Mouse (Mus musculus) liver, embryonic 13.5 days (tissue): ENCODE measurements around the gene Hist1h1t. TPM values are rescaled to one million over a fixed set of nuclear protein-coding genes. Genes with fewer than 3 reads are reported as not detected.

Experiments
- microRNA-seq: library from miRNA; unstranded; fragments of <30 nt; microRNA quantifications from one replicate; pipeline ENCODE4, GENCODE M21; 2016
- polyA plus RNA-seq: library from polyadenylated mRNA; unstranded; fragments of >200 nt; fragmentation: Nextera tagmentation; extraction: Ambion mirVana; gene quantifications from 2 replicates; pipeline ENCODE4 v1.2.1, GENCODE M21; 2015

Gene Hist1h1t
- polyA plus RNA-seq, 1 experiment from 2014 or later = not detected

Small RNA genes within 50 kb of the gene (microRNA-seq; reads per million reads assigned to microRNA genes)
- gene Gm44314 (not detected), gene Gm44350 (not detected)

Other genes with a start within 250 kb of the Hist1h1t start
- gene Btn1a1, start 229.9 kb upstream of the Hist1h1t start, polyA plus RNA-seq = 1.5 and 2.0 TPM in 2 replicates
- gene Btn2a2, start 207.0 kb upstream of the Hist1h1t start, polyA plus RNA-seq = not detected in 2 replicates
- 3.8 and 5.9 TPM in 2 replicates for gene Hist1h4h, start 164.8 kb upstream of the Hist1h1t start, polyA plus RNA-seq
- 7.7 and 13.6 TPM in 2 replicates for gene Hist1h2af, start 161.9 kb upstream of the Hist1h1t start, polyA plus RNA-seq
- 10.3 and 17.1 TPM in 2 replicates for gene Hist1h3g, start 160.4 kb upstream of the Hist1h1t start, polyA plus RNA-seq
- 1.7 TPM in 2 replicates for gene Hist1h2bh, start 152.4 kb upstream of the Hist1h1t start, polyA plus RNA-seq
- gene Hist1h3f, start 151.8 kb upstream of the Hist1h1t start, polyA plus RNA-seq = 1.1 and 2.1 TPM in 2 replicates
- 0.98 and 4.2 TPM in 2 replicates for gene Hist1h4f, start 144.2 kb upstream of the Hist1h1t start, polyA plus RNA-seq
- 0.75 and 0.93 TPM in 2 replicates for gene Hist1h1d, start 142.6 kb upstream of the Hist1h1t start, polyA plus RNA-seq
- gene Hist1h3e, start 133.4 kb upstream of the Hist1h1t start, polyA plus RNA-seq = 4.4 and 6.8 TPM in 2 replicates
- 95.0 and 121 TPM in 2 replicates for gene Hist1h2ae, start 124.6 kb upstream of the Hist1h1t start, polyA plus RNA-seq
- 6.5 and 14.1 TPM in 2 replicates for gene Hist1h2bg, start 124.4 kb upstream of the Hist1h1t start, polyA plus RNA-seq
- 5.0 and 12.7 TPM in 2 replicates for gene Hist1h2bf, start 121.6 kb upstream of the Hist1h1t start, polyA plus RNA-seq
- 1.2 and 4.3 TPM in 2 replicates for gene Hist1h2ad, start 121.4 kb upstream of the Hist1h1t start, polyA plus RNA-seq
- 5.9 and 7.2 TPM in 2 replicates for gene Hist1h3d, start 120.1 kb upstream of the Hist1h1t start, polyA plus RNA-seq
- 116 and 152 TPM in 2 replicates for gene Hist1h4d, start 114.2 kb upstream of the Hist1h1t start, polyA plus RNA-seq
- 1.3 and 2.0 TPM in 2 replicates for gene Hist1h2be, start 74.7 kb upstream of the Hist1h1t start, polyA plus RNA-seq
- gene Hist1h1e, start 73.3 kb upstream of the Hist1h1t start, polyA plus RNA-seq = 24.3 and 26.2 TPM in 2 replicates
- 0.89 and 1.0 TPM in 2 replicates for gene Hist1h2ac, start 11.9 kb upstream of the Hist1h1t start, polyA plus RNA-seq
- gene Hist1h2bc, start 11.6 kb upstream of the Hist1h1t start, polyA plus RNA-seq = 81.2 and 88.9 TPM in 2 replicates
- 5.4 and 8.6 TPM in 2 replicates for gene Hist1h4c, start 2.6 kb downstream of the Hist1h1t start, polyA plus RNA-seq
- gene Hfe, start 15.0 kb downstream of the Hist1h1t start, polyA plus RNA-seq = 6.6 and 8.8 TPM in 2 replicates
- gene Hist1h1c, start 43.0 kb downstream of the Hist1h1t start, polyA plus RNA-seq = 60.3 and 72.2 TPM in 2 replicates
- gene Hist1h3c, start 49.8 kb downstream of the Hist1h1t start, polyA plus RNA-seq = 5.2 and 5.9 TPM in 2 replicates
- 3.9 and 5.6 TPM in 2 replicates for gene Hist1h2bb, start 50.9 kb downstream of the Hist1h1t start, polyA plus RNA-seq
- gene Hist1h2ab, start 55.3 kb downstream of the Hist1h1t start, polyA plus RNA-seq = 54.0 and 76.2 TPM in 2 replicates
- 10.4 and 29.5 TPM in 2 replicates for gene Hist1h3b, start 56.5 kb downstream of the Hist1h1t start, polyA plus RNA-seq
- gene Hist1h4b, start 61.2 kb downstream of the Hist1h1t start, polyA plus RNA-seq = 3.7 and 5.5 TPM in 2 replicates
- 0.86 TPM in 1 of 2 replicates, not detected in the other for gene Hist1h4a, start 65.4 kb downstream of the Hist1h1t start, polyA plus RNA-seq
- gene Hist1h3a, start 66.6 kb downstream of the Hist1h1t start, polyA plus RNA-seq = 3.2 and 8.3 TPM in 2 replicates
- gene Hist1h1a, start 67.9 kb downstream of the Hist1h1t start, polyA plus RNA-seq = 4.3 and 8.1 TPM in 2 replicates
- gene Trim38, start 74.1 kb downstream of the Hist1h1t start, polyA plus RNA-seq = 0.14 TPM in 1 of 2 replicates, not detected in the other
- gene Slc17a2, start 111.2 kb downstream of the Hist1h1t start, polyA plus RNA-seq = 0.52 and 0.57 TPM in 2 replicates
- gene Slc17a3, start 143.6 kb downstream of the Hist1h1t start, polyA plus RNA-seq = 2.3 and 3.1 TPM in 2 replicates
- 0.05 TPM in 1 of 2 replicates, not detected in the other for gene Slc17a1, start 171.9 kb downstream of the Hist1h1t start, polyA plus RNA-seq
- gene Slc17a4, start 219.2 kb downstream of the Hist1h1t start, polyA plus RNA-seq = 0.06 and 0.07 TPM in 2 replicates
- not detected in 2 replicates for gene Hist1h2ba, start 238.3 kb downstream of the Hist1h1t start, polyA plus RNA-seq
- not detected in 2 replicates for gene Hist1h2aa, start 238.6 kb downstream of the Hist1h1t start, polyA plus RNA-seq